Mouse (Mus musculus) left cerebral cortex, postnatal 14 days (tissue): ENCODE data around the gene Myh3. TPM values are rescaled to one million over a fixed set of nuclear protein-coding genes. Genes with fewer than 3 reads are reported as not detected.

Source experiments
- DNase-seq, 2 experiments: peaks; one replicate each; pipeline ENCODE4 v3.0.0; 2021 to 2022; ENCODE audit warnings: low spot score in 2 of 2, mixed read lengths in 1 of 2
- intact Hi-C: fragments of 180-260 bp; cut with DNase I; formaldehyde crosslinking; loops from one replicate; pipeline ENCODE4 v1.15.1; 2025
- total RNA-seq, 2 experiments: library from RNA; stranded (reverse); gene quantifications; 2 replicates each; pipeline ENCODE4 v1.2.3; 2021

The Myh3 gene
- total RNA-seq, 2 experiments from 2014 or later = 1.8 to 2.1 TPM

DNA sequence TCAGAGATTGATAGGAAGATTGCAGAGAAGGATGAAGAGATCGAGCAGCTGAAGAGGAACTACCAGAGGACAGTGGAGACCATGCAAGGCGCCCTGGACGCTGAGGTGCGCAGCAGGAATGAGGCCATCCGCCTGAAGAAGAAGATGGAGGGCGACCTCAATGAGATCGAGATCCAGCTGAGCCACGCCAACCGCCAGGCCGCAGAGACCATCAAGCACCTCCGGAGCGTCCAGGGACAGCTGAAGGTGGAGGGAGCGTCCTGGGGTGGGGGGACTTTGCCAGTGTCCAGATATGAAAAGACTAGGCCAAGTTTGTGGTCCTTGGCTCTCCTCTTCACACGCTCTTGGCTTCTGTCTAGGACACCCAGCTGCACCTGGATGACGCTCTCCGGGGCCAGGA lies 21.1 kb downstream of the Myh3 start:
- DNase-seq = no peak
- intact Hi-C loops = no loop called here

GRCm38 (mm10) chr11:67100169-67100568 lies 22.1 kb downstream of the Myh3 start:
- peak; percentile 63 to 75 for DNase-seq
- intact Hi-C loops = loop anchor here (2.0 to 10.0 kb wide), 2 partner anchors 75 to 705 kb away; partner anchors contain the start of gene Tmem220

GRCm38 (mm10) chr11:67101713-67102112 lies 23.6 kb downstream of the Myh3 start:
- intact Hi-C loops = loop anchor here (2.0 to 10.0 kb wide), 2 partner anchors 77 to 703 kb away; partner anchors contain the start of gene Tmem220
- peak; percentile 52 to 67 for DNase-seq

DNA sequence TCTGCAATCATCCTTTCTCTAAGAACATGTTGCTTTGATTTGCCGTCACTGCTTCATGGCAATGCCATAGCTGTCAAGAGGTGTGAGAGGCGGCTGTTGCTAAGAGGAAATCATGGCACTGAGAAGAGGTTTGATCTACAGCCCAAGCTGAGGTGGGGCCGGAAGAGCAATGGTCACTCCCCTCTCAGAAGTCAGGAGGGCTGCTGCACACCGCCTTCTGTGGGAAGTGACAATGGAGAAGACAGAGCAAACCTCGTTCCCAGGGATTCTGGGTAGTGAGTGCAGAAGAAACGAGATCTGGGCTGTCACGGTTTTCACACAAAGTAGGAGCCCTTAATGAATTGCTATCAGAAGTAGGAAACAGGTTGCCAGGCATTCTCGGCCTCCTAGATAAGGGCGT lies 25.2 kb downstream of the Myh3 start:
- intact Hi-C loops = loop anchor here (10.0 kb wide), 1 partner anchor 702 kb away; no protein-coding TSS in a partner anchor
- no peak for DNase-seq

DNA sequence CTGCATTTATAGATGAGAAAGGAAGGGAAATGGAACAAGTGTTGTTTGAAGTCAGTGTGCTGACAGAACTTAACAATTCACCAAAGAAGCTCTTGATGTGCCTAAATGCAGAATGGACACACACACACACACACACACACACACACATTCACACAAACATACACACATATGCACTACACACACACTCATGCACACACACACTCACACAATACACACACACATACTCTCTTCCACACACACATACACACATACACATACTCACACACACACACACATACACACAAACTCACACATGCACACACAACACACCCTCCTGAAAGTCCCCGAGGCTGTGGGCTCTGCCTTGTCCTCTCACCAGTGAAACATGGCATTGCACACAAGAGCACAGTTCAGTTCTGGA lies 26.1 kb downstream of the Myh3 start:
- no peak for DNase-seq

GRCm38 (mm10) chr11:67104714-67105113 lies 26.6 kb downstream of the Myh3 start:
- DNase-seq = no peak
- intact Hi-C loops = loop anchor here (10.0 kb wide), 1 partner anchor 700 kb away; no protein-coding TSS in a partner anchor

More for the DNA sequence above, 26.1 kb downstream of the Myh3 start:
- intact Hi-C loops = loop anchor here (10.0 kb wide), 1 partner anchor 701 kb away; no protein-coding TSS in a partner anchor

DNA sequence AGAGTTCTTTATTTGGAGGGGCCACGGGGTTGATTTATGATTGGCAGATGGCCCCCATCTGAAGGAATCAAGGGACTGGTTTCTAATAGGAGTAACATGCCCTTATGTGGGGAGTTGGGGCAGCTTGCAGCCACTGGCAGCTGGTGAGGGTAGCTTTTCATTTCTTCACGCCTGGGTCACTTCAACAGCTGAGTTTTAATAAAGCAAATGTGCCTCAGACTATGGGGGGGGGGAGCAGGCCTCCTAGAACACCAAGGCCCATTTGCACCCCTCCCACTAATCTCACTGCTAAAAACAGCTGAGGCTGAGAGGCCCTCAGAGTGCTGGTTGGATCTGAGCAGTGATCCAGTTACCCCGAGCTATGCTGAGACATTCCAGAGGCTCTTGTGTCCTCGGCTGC lies 27.6 kb downstream of the Myh3 start:
- no peak for DNase-seq
- intact Hi-C loops = loop anchor here (10.0 kb wide), 1 partner anchor 699 kb away; no protein-coding TSS in a partner anchor

- intact Hi-C loops = loop anchor here (10.0 kb wide), 1 partner anchor 698 kb away; no protein-coding TSS in a partner anchor
- no peak for DNase-seq
Observed at GRCm38 (mm10) chr11:67106973-67107372, 28.9 kb downstream of the Myh3 start.

GRCm38 (mm10) chr11:67110168-67110948 lies 32.3 kb downstream of the Myh3 start:
- peak; percentile 90 to 93 for DNase-seq
- intact Hi-C loops = loop anchor here (1.0 to 10.0 kb wide), 3 partner anchors 240 to 534 kb away; partner anchors contain the start of gene Gas7

- intact Hi-C loops = loop anchor here (2.0 to 10.0 kb wide), 3 partner anchors 123 to 533 kb away; partner anchors contain the start of gene Gas7
- peak; percentile 79 to 84 for DNase-seq
Observed at GRCm38 (mm10) chr11:67112019-67112850, 34.1 kb downstream of the Myh3 start.

- intact Hi-C loops = loop anchor here (2.0 to 10.0 kb wide), 3 partner anchors 122 to 532 kb away; partner anchors contain the start of gene Gas7
- peak; percentile 73 to 85 for DNase-seq
Observed at GRCm38 (mm10) chr11:67112851-67113202, 34.7 kb downstream of the Myh3 start.

- no peak for DNase-seq
- intact Hi-C loops = loop anchor here (2.0 to 10.0 kb wide), 3 partner anchors 121 to 531 kb away; partner anchors contain the start of gene Gas7
Observed at GRCm38 (mm10) chr11:67113381-67113780, 35.3 kb downstream of the Myh3 start.

GRCm38 (mm10) chr11:67114261-67114660 lies 36.2 kb downstream of the Myh3 start:
- intact Hi-C loops = loop anchor here (5.0 to 10.0 kb wide), 2 partner anchors 343 to 531 kb away; partner anchors contain the start of gene Gas7
- no peak for DNase-seq

DNA sequence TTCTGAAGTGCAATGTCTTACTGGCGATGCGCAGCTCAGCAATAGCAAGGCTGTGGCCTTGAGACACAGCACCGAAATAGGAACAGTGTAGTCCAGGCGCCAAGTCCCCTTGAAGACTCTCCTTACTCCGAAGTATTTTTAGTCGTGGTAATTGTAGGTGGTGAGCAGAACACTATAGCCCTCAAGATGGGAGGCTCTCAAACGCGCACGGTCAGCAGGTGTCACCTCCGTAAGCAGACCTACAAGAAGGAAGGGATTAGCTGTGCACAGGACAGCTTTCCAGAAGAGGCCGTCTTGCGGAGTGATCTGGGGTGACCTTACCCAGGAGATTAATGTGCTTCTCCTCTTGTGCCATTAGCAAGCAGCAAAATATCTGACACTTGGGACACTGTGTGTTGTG lies 36.8 kb downstream of the Myh3 start:
- no peak for DNase-seq
- intact Hi-C loops = loop anchor here (5.0 to 10.0 kb wide), 2 partner anchors 342 to 530 kb away; partner anchors contain the start of gene Gas7

DNA sequence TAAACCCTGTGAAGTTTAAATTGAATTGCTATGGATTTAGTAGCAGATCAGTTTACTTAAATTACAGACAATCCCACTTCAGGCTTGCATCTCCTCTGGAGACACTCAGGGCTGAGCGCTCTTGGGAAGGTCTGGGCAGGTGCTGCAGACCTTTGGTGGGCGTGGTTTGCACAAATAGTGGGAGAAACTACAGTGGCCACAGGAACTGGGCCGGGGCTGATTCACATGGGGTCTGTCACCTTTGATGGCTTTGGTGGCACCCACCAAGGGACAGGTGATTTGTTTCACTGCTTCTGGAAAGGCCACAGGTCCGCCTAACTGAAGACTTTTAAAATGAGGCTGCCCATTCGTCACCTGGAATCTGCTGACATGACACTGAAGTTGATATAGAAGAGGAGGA lies 38.6 kb downstream of the Myh3 start:
- intact Hi-C loops = loop anchor here (10.0 kb wide), 1 partner anchor 528 kb away; no protein-coding TSS in a partner anchor
- no peak for DNase-seq

- no peak for DNase-seq
- intact Hi-C loops = loop anchor here (10.0 kb wide), 1 partner anchor 525 kb away; no protein-coding TSS in a partner anchor
Observed at GRCm38 (mm10) chr11:67119539-67120070, 41.5 kb downstream of the Myh3 start.

DNA sequence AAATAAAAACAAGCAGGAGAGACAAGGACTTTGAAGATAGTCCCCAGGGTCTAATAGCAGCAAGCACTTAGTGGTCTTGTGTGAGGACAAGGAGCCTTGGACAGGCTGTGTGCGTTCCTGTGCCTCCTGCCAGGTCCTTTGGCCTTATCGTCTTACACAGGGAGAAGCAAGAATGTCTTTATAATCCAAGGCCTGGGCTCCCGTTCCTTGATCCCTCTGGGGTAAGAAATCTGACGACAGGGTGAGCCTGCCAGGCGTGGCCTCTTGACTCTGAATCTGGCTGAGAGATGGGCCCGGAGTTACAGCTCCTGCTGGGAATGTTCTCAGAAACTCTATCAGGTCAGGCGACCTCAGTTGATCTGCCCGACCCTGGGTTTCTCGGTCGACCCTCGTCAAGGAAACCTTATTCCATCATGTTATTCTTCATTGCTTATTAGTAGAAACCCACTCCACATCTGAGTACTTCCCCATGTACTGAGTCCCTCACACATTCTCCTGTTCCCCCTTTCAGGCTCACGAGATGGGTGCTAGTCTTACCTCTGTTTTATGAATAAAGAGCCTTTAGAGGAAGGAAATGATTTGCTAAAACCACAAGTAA lies 42.7 kb downstream of the Myh3 start:
- intact Hi-C loops = no loop called here
- DNase-seq = no peak

DNA sequence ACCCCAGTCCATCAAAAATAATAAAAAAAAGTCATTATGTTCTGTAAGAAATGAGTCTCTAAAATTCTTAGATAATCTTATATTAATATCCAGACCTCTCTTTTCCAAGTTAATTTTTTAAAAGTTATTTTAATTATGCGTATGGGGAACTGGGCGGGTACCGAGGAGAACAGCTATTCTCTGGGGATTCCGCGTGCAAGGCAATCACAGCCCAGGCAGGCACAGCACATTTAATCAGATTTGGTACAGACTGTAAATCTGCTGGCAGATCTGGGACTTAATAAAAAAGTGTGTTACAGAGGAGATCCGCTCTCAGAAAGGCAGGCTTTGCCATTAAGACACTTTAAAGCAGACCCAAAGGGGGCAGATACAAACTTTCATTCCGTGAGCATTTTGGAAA lies 46.8 kb downstream of the Myh3 start:
- intact Hi-C loops = no loop called here
- DNase-seq = no peak

GRCm38 (mm10) chr11:67125361-67125760 lies 47.3 kb downstream of the Myh3 start:
- DNase-seq = peak; percentile 65 to 74
- intact Hi-C loops = no loop called here
